Mouse (Mus musculus): ENCODE measurements around the gene Wap.
A peak's percentile ranks its signal among the peaks of the same experiment; 100 is the strongest.

Wap gene

GRCm38 (mm10) chr11:6597523-6597922 is 40.9 kb downstream of the Wap start:
- peak; percentile 18 for DNase-seq (ENCODE audit: low read depth, low spot score)

DNA sequence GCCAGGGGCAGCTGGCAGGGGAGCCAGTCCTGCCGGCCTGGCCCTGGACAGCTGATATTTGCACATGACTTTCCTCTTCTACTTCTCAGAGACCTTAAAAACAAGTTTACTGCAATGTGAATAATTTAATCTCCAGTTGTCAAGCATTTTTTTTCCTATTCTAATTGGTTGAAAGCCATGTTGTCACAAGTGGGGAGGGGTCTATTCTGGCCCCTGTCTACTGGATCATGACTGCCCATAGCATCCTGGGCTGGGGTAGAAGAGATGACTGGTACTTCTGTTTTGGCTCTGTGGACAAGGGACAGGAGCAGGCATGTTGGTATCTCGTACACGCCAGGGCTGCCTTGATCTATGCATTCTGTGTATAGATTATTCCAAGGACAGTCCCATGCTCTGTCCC is 41.8 kb downstream of the Wap start:
- DNase-seq (ENCODE audit: low read depth, low spot score) = no peak

- no peak for DNase-seq (ENCODE audit: low read depth, low spot score)
Observed at GRCm38 (mm10) chr11:6596205-6596604, 42.2 kb downstream of the Wap start.

DNA sequence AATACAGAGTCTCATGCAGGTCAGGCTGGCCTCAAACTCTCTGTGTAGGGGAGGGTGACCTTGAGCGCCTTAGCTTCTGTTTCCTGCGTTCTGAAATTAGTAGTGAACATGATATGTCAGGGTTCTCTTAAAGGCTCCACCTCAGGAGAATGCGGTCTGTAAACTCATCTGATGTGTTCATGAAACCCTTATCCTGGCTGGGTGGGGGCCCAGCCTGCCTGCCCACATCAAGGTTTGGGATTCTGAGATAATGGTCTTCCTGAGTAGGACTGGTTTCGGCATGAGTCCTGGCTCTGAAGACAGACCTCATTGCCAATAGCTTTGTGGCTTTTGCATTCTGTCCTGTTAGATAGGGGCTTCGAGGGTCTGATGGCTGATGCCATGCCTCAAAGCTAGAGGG is 43.1 kb downstream of the Wap start:
- DNase-seq (ENCODE audit: low read depth, low spot score) = no peak

DNA sequence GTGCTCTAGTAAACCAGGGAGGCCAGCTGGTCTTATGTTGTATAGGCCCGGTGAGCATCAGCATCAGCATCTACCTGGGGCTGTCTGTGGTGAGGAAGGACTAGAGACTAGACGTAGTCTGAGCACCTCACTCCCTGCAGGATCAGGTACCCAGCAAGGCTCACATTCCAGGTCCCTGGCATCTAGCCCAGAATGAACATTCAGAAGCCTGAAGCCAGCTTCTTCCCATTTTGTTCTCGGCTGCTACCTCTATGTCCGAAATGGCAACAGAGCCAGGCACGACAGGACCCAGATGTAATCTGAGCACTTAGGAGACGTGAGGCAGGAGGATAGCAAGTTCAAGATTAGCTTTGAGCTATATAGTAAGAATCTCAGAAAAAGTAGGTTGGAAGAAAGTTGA is 43.6 kb downstream of the Wap start:
- no peak for DNase-seq (ENCODE audit: low read depth, low spot score)

GRCm38 (mm10) chr11:6593406-6593805 is 45.0 kb downstream of the Wap start:
- no peak for DNase-seq (ENCODE audit: low read depth, low spot score)

- no peak for DNase-seq (ENCODE audit: low read depth, low spot score)
Observed at GRCm38 (mm10) chr11:6590933-6591675, 47.3 kb downstream of the Wap start.

DNA sequence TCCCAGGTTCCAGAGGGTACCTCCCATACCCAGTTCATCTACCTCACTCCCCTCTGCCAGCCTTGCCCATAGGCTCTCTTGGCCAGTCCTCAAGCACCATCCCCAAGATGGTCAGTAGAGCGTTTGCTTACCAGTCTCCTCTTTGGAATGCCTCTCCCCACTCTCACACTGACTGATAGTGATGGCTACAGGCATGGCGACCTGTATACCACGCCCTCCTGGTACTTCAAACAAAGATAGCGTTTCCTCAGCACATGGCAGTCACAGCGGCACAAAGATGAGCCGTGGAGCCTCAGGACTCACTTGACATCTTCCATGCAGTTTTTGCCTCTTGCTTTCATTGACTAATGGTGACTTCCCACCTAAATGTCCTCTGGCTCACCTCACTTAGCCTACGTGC is 48.6 kb downstream of the Wap start:
- DNase-seq (ENCODE audit: low read depth, low spot score) = no peak

- no peak for DNase-seq (ENCODE audit: low read depth, low spot score)
Observed at GRCm38 (mm10) chr11:6588295-6588694, 50.1 kb downstream of the Wap start.

GRCm38 (mm10) chr11:6587249-6587940 is 51.0 kb downstream of the Wap start:
- DNase-seq (ENCODE audit: low read depth, low spot score) = no peak

DNA sequence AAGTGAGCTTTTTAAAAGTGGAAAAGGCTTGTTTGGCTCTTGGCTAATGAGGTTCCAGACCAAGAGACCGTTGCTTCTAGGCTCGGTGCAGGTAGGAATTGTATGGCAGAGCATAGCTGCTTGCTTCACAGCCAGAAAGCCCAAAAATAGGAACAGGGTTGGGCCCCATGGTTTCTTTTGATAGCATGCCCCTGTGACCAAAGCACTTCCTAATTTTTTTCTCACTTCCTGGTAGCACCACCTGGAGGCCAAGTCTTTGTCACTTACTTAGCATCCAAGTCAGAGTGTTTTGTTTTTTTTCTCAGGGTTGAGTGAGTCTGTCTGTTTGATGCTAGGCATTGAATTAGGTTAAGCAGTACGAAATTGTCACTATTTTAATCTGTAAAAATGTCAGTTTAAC is 51.8 kb downstream of the Wap start:
- DNase-seq (ENCODE audit: low read depth, low spot score) = peak; percentile 45

- DNase-seq (ENCODE audit: low read depth, low spot score) = no peak
Observed at GRCm38 (mm10) chr11:6585748-6586147, 52.7 kb downstream of the Wap start.
